Mouse (Mus musculus) thymus, postnatal 36 days (tissue): ENCODE measurements around the gene Tgfbr1.

Experiments used
- DNase-seq, 2 experiments: peaks; one replicate each; pipeline ENCODE4 v3.0.0; 2022; ENCODE audit warnings: mixed read lengths in 2 of 2

Gene Tgfbr1

GRCm38 (mm10) chr4:47352803-47353388 lies at the start of gene Tgfbr1:
TSS of gene Tgfbr1 (plus strand) at chr4:47353222.
- peak; percentile 99 to 100 for DNase-seq

- DNase-seq, result peak in 1 of 2 experiments; percentile 50
Measured at GRCm38 (mm10) chr4:47303340-47303998, 49.6 kb upstream of the Tgfbr1 start.

- DNase-seq, result peak; percentile 57 to 81
Measured at GRCm38 (mm10) chr4:47309886-47310625, 43.0 kb upstream of the Tgfbr1 start.

- DNase-seq, result peak; percentile 53 to 67
Measured at GRCm38 (mm10) chr4:47310812-47311211, 42.2 kb upstream of the Tgfbr1 start.

- no peak for DNase-seq
Measured at GRCm38 (mm10) chr4:47311467-47311866, 41.6 kb upstream of the Tgfbr1 start.

GRCm38 (mm10) chr4:47311929-47312328 lies 41.1 kb upstream of the Tgfbr1 start:
- no peak for DNase-seq

GRCm38 (mm10) chr4:47312676-47313075 lies 40.3 kb upstream of the Tgfbr1 start:
- DNase-seq, result no peak

GRCm38 (mm10) chr4:47313710-47314410 lies 39.2 kb upstream of the Tgfbr1 start:
- no peak for DNase-seq

GRCm38 (mm10) chr4:47315458-47315857 lies 37.6 kb upstream of the Tgfbr1 start:
- no peak for DNase-seq

GRCm38 (mm10) chr4:47316432-47316831 lies 36.6 kb upstream of the Tgfbr1 start:
- no peak for DNase-seq

- peak; percentile 71 to 73 for DNase-seq
Measured at GRCm38 (mm10) chr4:47319561-47320321, 33.3 kb upstream of the Tgfbr1 start.

- peak; percentile 40 to 65 for DNase-seq
Measured at GRCm38 (mm10) chr4:47322315-47322714, 30.7 kb upstream of the Tgfbr1 start.

GRCm38 (mm10) chr4:47324206-47324605 lies 28.8 kb upstream of the Tgfbr1 start:
- no peak for DNase-seq

- no peak for DNase-seq
Measured at GRCm38 (mm10) chr4:47327782-47328181, 25.2 kb upstream of the Tgfbr1 start.

GRCm38 (mm10) chr4:47329285-47329684 lies 23.7 kb upstream of the Tgfbr1 start:
- DNase-seq, result no peak

GRCm38 (mm10) chr4:47330378-47331052 lies 22.5 kb upstream of the Tgfbr1 start:
- no peak for DNase-seq

GRCm38 (mm10) chr4:47332812-47333343 lies 20.1 kb upstream of the Tgfbr1 start:
- DNase-seq, result no peak

- no peak for DNase-seq
Measured at GRCm38 (mm10) chr4:47333541-47333940, 19.5 kb upstream of the Tgfbr1 start.

- no peak for DNase-seq
Measured at GRCm38 (mm10) chr4:47336941-47337600, 16.0 kb upstream of the Tgfbr1 start.

GRCm38 (mm10) chr4:47342632-47343031 lies 10.4 kb upstream of the Tgfbr1 start:
- peak; percentile 22 to 50 for DNase-seq

GRCm38 (mm10) chr4:47347022-47347421 lies 6.0 kb upstream of the Tgfbr1 start:
- DNase-seq, result no peak
